Mouse (Mus musculus) ES-Bruce4 (cell line): ENCODE measurements around the gene Med23. TPM values are rescaled to one million over a fixed set of nuclear protein-coding genes. Genes with fewer than 3 reads are reported as not detected.

Experiments used
- H3K27ac ChIP-seq: 2 replicates; pipeline ENCODE4 v1.5.1; 2012; ENCODE audit warnings: low read length, inconsistent platforms; ENCODE audit not compliant: insufficient read depth
- H3K27me3 ChIP-seq: 2 replicates; pipeline ENCODE4 v1.6.1; 2012; ENCODE audit warnings: mild to moderate bottlenecking, low read length, inconsistent platforms; ENCODE audit not compliant: control insufficient read depth, poor library complexity, insufficient read depth, severe bottlenecking
- H3K36me3 ChIP-seq: 2 replicates; pipeline ENCODE4 v1.6.1; 2012; ENCODE audit warnings: inconsistent platforms, mild to moderate bottlenecking, low read length, moderate library complexity; ENCODE audit not compliant: control insufficient read depth, poor library complexity, insufficient read depth, severe bottlenecking
- H3K4me1 ChIP-seq: one replicate; pipeline ENCODE4 v1.8.1; 2011; ENCODE audit warnings: low read length; ENCODE audit not compliant: control insufficient read depth, insufficient read depth
- H3K4me3 ChIP-seq: 2 replicates; pipeline ENCODE4 v1.5.1; 2011; ENCODE audit warnings: low read depth, mild to moderate bottlenecking, low read length
- H3K9ac ChIP-seq: 2 replicates; pipeline ENCODE4 v1.6.1; 2012; ENCODE audit warnings: low read depth, mild to moderate bottlenecking, inconsistent platforms; ENCODE audit not compliant: poor library complexity, severe bottlenecking
- H3K9me3 ChIP-seq: replicated peaks from 2 replicates; pipeline ENCODE4 v1.6.1; 2012; ENCODE audit warnings: mild to moderate bottlenecking, low read length, inconsistent platforms; ENCODE audit not compliant: control insufficient read depth, poor library complexity, insufficient read depth, severe bottlenecking
- CTCF ChIP-seq: IDR thresholded peaks from one replicate; pipeline ENCODE4 v1.8.1; 2011; ENCODE audit warnings: low read depth, low read length
- EP300 ChIP-seq: IDR thresholded peaks from 2 replicates; pipeline ENCODE4 v1.6.1; 2011; ENCODE audit warnings: low read depth, low read length; ENCODE audit not compliant: insufficient read depth
- POLR2A ChIP-seq: IDR thresholded peaks from one replicate; pipeline ENCODE4 v1.8.1; 2011; ENCODE audit warnings: low read length; ENCODE audit not compliant: insufficient read depth
- polyA plus RNA-seq: library from polyadenylated mRNA; stranded (reverse); fragments of >200 nt; gene quantifications from 2 replicates; pipeline ENCODE4 v1.2.4, GENCODE M21; 2011; ENCODE audit warnings: low read depth; ENCODE audit not compliant: missing spikeins, insufficient read depth, insufficient read length

The Med23 gene
- polyA plus RNA-seq, 1 experiment = 43.2 TPM

- TF ChIP-seq POLR2A = no peak
- TF ChIP-seq CTCF = no peak
- no peak for TF ChIP-seq EP300
- no peaks in the 10 kb centered on the region for H3K36me3 ChIP-seq
- no peak overlapping the region for H3K27ac ChIP-seq
- no peaks in the 10 kb centered on the region for H3K4me1 ChIP-seq
- H3K9ac ChIP-seq = no peak overlapping the region
- no peaks in the 10 kb centered on the region for H3K9me3 ChIP-seq
- no peaks in the 10 kb centered on the region for H3K27me3 ChIP-seq
- H3K4me3 ChIP-seq = no peak overlapping the region
Measured at GRCm38 (mm10) chr10:24948278-24948677, 78.5 kb downstream of the Med23 start.

DNA sequence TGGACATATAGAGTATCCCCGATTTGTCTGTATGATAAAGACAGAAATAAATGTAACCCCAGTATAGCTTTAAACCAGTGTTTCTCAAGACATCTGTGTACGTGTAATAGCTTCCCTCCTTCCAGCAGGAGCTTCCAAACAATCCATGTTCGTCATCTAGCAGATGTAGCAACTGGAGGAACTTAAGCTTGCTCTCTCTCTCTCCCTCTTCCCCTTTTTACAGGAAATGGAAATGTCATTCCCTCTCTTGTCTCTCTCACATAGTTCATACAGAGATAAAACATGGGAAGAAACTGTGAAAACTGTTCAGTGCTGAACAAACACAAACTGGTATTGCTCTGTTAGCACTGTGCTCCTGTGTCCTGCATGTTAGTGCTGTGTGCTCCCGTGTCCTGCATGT, 80.4 kb downstream of the Med23 start:
- no peak overlapping the region for H3K4me3 ChIP-seq
- no peaks in the 10 kb centered on the region for H3K36me3 ChIP-seq
- H3K9ac ChIP-seq = no peak overlapping the region
- H3K27ac ChIP-seq = no peak overlapping the region
- TF ChIP-seq EP300 (no peak), CTCF (no peak), POLR2A (no peak)
- no peaks in the 10 kb centered on the region for H3K9me3 ChIP-seq
- no peaks in the 10 kb centered on the region for H3K4me1 ChIP-seq
- no peaks in the 10 kb centered on the region for H3K27me3 ChIP-seq

DNA sequence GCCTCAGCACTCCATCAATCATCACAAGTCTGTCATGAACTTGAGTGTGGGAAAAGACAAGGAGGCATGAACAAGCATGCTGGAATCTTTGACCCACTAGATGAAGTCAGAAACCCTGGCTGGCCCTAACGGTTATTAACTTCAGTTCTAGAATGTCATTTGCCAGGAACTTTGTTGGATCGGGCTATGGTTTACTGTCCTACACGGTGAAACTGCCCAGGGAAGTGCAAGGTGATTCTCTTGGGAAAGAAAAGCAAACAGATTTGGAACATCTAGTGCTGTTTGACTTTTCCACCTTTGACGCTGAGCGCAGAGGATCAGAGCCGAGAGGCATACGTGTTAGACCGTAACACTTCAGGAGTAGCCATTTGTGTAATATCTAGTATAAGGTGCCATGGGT, 81.8 kb downstream of the Med23 start:
- TF ChIP-seq CTCF = no peak
- no peak for TF ChIP-seq POLR2A
- TF ChIP-seq EP300 = no peak

DNA sequence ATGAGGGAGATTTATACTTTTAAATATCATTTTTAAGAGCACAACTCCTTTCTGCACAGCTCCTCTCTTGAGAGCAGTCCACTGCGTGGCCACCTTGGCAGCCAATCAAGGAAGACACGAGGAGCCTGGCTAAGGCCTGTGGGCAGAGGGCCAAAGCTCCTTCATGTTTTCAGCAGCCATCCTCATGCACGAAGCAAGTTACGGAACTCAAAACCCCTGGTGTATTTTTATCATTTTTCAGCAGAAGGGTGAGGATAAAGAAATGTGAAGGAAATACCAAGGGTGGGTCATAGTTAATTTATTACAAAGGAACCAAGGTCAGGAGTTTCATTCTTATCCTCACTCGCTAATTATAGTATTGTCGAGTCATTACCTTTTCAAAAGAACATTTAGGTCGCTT, 82.8 kb downstream of the Med23 start:
- Histone ChIP-seq H3K9me3 (no peaks in the 10 kb centered on the region), H3K27me3 (no peaks in the 10 kb centered on the region), H3K9ac (no peak overlapping the region), H3K4me3 (no peak overlapping the region), H3K27ac (no peak overlapping the region), H3K4me1 (no peaks in the 10 kb centered on the region), H3K36me3 (no peaks in the 10 kb centered on the region)
- TF ChIP-seq EP300 (no peak), POLR2A (no peak), CTCF (no peak)

More for the DNA sequence above, 81.8 kb downstream of the Med23 start:
- Histone ChIP-seq H3K9ac (no peak overlapping the region), H3K27ac (no peak overlapping the region), H3K4me1 (no peaks in the 10 kb centered on the region), H3K27me3 (no peaks in the 10 kb centered on the region), H3K9me3 (no peaks in the 10 kb centered on the region), H3K4me3 (no peak overlapping the region), H3K36me3 (no peaks in the 10 kb centered on the region)

GRCm38 (mm10) chr10:24953876-24954275, 84.1 kb downstream of the Med23 start:
- no peaks in the 10 kb centered on the region for H3K36me3 ChIP-seq

GRCm38 (mm10) chr10:24958280-24959042, 88.7 kb downstream of the Med23 start:
- Histone ChIP-seq H3K36me3 (no peaks in the 10 kb centered on the region), H3K4me3 (no peak overlapping the region), H3K9ac (no peak overlapping the region), H3K9me3 (no peaks in the 10 kb centered on the region), H3K27me3 (no peaks in the 10 kb centered on the region), H3K4me1 (no peaks in the 10 kb centered on the region), H3K27ac (no peak overlapping the region)
- no peak for TF ChIP-seq EP300
- TF ChIP-seq CTCF = no peak
- no peak for TF ChIP-seq POLR2A

More at GRCm38 (mm10) chr10:24953876-24954275, 84.1 kb downstream of the Med23 start:
- Histone ChIP-seq H3K9me3 (no peaks in the 10 kb centered on the region), H3K9ac (no peak overlapping the region), H3K4me1 (no peaks in the 10 kb centered on the region), H3K4me3 (no peak overlapping the region), H3K27ac (no peak overlapping the region), H3K27me3 (no peaks in the 10 kb centered on the region)
- TF ChIP-seq POLR2A (no peak), EP300 (no peak), CTCF (no peak)
